Mouse (Mus musculus): ENCODE data around the gene Carmil1.

- TF ChIP-seq POLR2A (IDR thresholded peaks at IDR 0.05; ENCODE audit: insufficient read length, low read depth): no peak
- no peak for TF ChIP-seq TCF3 (IDR thresholded peaks at IDR 0.05; ENCODE audit: insufficient read length, low read depth)
These were observed 215.1 kb downstream of the Carmil1 start for GRCm38 (mm10) chr13:24065536-24065935.

All from myocyte (in vitro differentiated cells).